Mouse (Mus musculus) liver, postnatal 0 days (tissue): ENCODE data around the gene Gfap. TPM values are rescaled to one million over a fixed set of nuclear protein-coding genes. Genes with fewer than 3 reads are reported as not detected.

Experiments used
- ATAC-seq: fragments of 200-750 bp; cut with Nextera tagmentation; 2 replicates; pipeline ENCODE4 v1.8.0; 2017; ENCODE audit warnings: mild to moderate bottlenecking, moderate library complexity
- DNase-seq: peaks from one replicate; pipeline ENCODE4 v3.0.0-alpha.2; 2016
- H3K27ac ChIP-seq: fragments of 300-500 bp; sonication (generic); 2 replicates; pipeline ENCODE4 v1.5.1; 2014; ENCODE audit warnings: antibody characterized with exemption, moderate library complexity, mild to moderate bottlenecking, low read depth
- H3K27me3 ChIP-seq: fragments of 300-500 bp; sonication (generic); 2 replicates; pipeline ENCODE4 v1.6.1; 2014; ENCODE audit warnings: low read length, control low read depth, mixed read lengths; ENCODE audit not compliant: insufficient read depth
- H3K36me3 ChIP-seq: fragments of 300-500 bp; sonication (generic); replicated peaks from 2 replicates; pipeline ENCODE4 v1.6.1; 2014; ENCODE audit warnings: mild to moderate bottlenecking, control low read depth, low read length, moderate library complexity, mixed read lengths; ENCODE audit not compliant: insufficient read depth
- H3K4me1 ChIP-seq: fragments of 300-500 bp; sonication (generic); 2 replicates; pipeline ENCODE4 v1.6.1; 2014; ENCODE audit warnings: antibody characterized with exemption, mild to moderate bottlenecking, control low read depth; ENCODE audit not compliant: insufficient read depth
- H3K4me2 ChIP-seq: fragments of 300-500 bp; sonication (generic); 2 replicates; pipeline ENCODE4 v1.6.1; 2014; ENCODE audit warnings: low read depth, mild to moderate bottlenecking, low read length, moderate library complexity, mixed read lengths
- H3K4me3 ChIP-seq: fragments of 300-500 bp; sonication (generic); 2 replicates; pipeline ENCODE4 v1.5.1; 2014; ENCODE audit warnings: low read depth, low read length
- H3K9ac ChIP-seq: fragments of 300-500 bp; sonication (generic); replicated peaks from 2 replicates; pipeline ENCODE4 v1.6.1; 2014; ENCODE audit warnings: mild to moderate bottlenecking, moderate library complexity
- H3K9me3 ChIP-seq: fragments of 300-500 bp; sonication (generic); 2 replicates; pipeline ENCODE4 v1.6.1; 2016; ENCODE audit warnings: mild to moderate bottlenecking, control low read depth, low read length, mixed read lengths
- CTCF ChIP-seq: sonication (generic); IDR thresholded peaks from 2 replicates; pipeline ENCODE4 v1.5.1; 2016; ENCODE audit warnings: antibody characterized with exemption, low read depth
- EP300 ChIP-seq: IDR thresholded peaks from 2 replicates; pipeline ENCODE4 v1.6.1; 2016; ENCODE audit warnings: antibody characterized with exemption, low read depth, mild to moderate bottlenecking
- WGBS: fragments of 180-500 bp; shearing (Covaris S2); extraction: QIAGEN DNeasy Blood & Tissue Kit; methylation state at CpG from one replicate; pipeline ENCODE4 v1.1.7; 2014; ENCODE audit not compliant: insufficient replicate concordance; 5-methylcytosine and 5-hydroxymethylcytosine counted together
- polyA plus RNA-seq: library from polyadenylated mRNA; unstranded; fragments of >200 nt; fragmentation: Nextera tagmentation; extraction: Ambion mirVana; gene quantifications from 2 replicates; pipeline ENCODE4 v1.2.1, GENCODE M21; 2015

The Gfap gene
- polyA plus RNA-seq, 1 experiment from 2014 or later: 3.6 TPM

- DNase-seq: no peak
- no peak overlapping the region for H3K27ac ChIP-seq
- no peak for ATAC-seq
- no peaks in the 10 kb centered on the region for H3K36me3 ChIP-seq
- H3K4me2 ChIP-seq: no peak overlapping the region
- 46% methylated on average over 6 of the region's 6 CpGs for WGBS
- H3K27me3 ChIP-seq: peaks cover 69% of the 10 kb centered on the region
- TF ChIP-seq CTCF (no peak), EP300 (no peak)
- peaks cover 10% of the 10 kb centered on the region for H3K4me1 ChIP-seq
- H3K9ac ChIP-seq: no peak overlapping the region
- H3K4me3 ChIP-seq: no peak overlapping the region
- H3K9me3 ChIP-seq: no peaks in the 10 kb centered on the region
These were observed 40.5 kb upstream of the Gfap start for GRCm38 (mm10) chr11:102941236-102941635.

GRCm38 (mm10) chr11:102939024-102939675, 38.4 kb upstream of the Gfap start:
- Histone ChIP-seq H3K36me3 (no peaks in the 10 kb centered on the region), H3K4me3 (no peak overlapping the region), H3K9ac (no peak overlapping the region), H3K27me3 (peaks cover 48% of the 10 kb centered on the region), H3K27ac (no peak overlapping the region), H3K9me3 (no peaks in the 10 kb centered on the region), H3K4me2 (no peak overlapping the region), H3K4me1 (peaks cover 4% of the 10 kb centered on the region; the same call in 1 of the 2 replicates)
- TF ChIP-seq EP300 (no peak), CTCF (peak; percentile 23; the same call in 1 of the 2 replicates)
- WGBS: 21% methylated on average over 13 of the region's 13 CpGs
- no peak for DNase-seq
- ATAC-seq: no peak

GRCm38 (mm10) chr11:102937529-102938182, 36.9 kb upstream of the Gfap start:
- ATAC-seq: no peak
- 74% methylated on average over 3 of the region's 3 CpGs for WGBS

GRCm38 (mm10) chr11:102936272-102936671, 35.6 kb upstream of the Gfap start:
- H3K9me3 ChIP-seq: no peaks in the 10 kb centered on the region
- peaks cover 26% of the 10 kb centered on the region for H3K27me3 ChIP-seq
- H3K9ac ChIP-seq: no peak overlapping the region
- DNase-seq (no peak), ATAC-seq (no peak)
- no peak for TF ChIP-seq CTCF
- no peak for TF ChIP-seq EP300
- no peak overlapping the region for H3K4me3 ChIP-seq
- H3K27ac ChIP-seq: no peak overlapping the region
- H3K4me1 ChIP-seq: peaks cover 4% of the 10 kb centered on the region; the same call in 1 of the 2 replicates
- H3K36me3 ChIP-seq: no peaks in the 10 kb centered on the region
- 44% methylated on average over 4 of the region's 4 CpGs for WGBS
- H3K4me2 ChIP-seq: no peak overlapping the region

More at GRCm38 (mm10) chr11:102937529-102938182, 36.9 kb upstream of the Gfap start:
- no peak for DNase-seq
- peaks cover 35% of the 10 kb centered on the region for H3K27me3 ChIP-seq
- no peak overlapping the region for H3K4me2 ChIP-seq
- H3K4me3 ChIP-seq: no peak overlapping the region
- no peak overlapping the region for H3K27ac ChIP-seq
- H3K9ac ChIP-seq: no peak overlapping the region
- H3K4me1 ChIP-seq: peaks cover 4% of the 10 kb centered on the region; the same call in 1 of the 2 replicates
- H3K36me3 ChIP-seq: no peaks in the 10 kb centered on the region
- no peak for TF ChIP-seq CTCF
- TF ChIP-seq EP300: no peak
- H3K9me3 ChIP-seq: no peaks in the 10 kb centered on the region

GRCm38 (mm10) chr11:102930672-102931071, 30.0 kb upstream of the Gfap start:
- H3K9ac ChIP-seq: no peak overlapping the region
- no peaks in the 10 kb centered on the region for H3K4me1 ChIP-seq
- H3K4me2 ChIP-seq: no peak overlapping the region
- no peak for TF ChIP-seq EP300
- no peak for TF ChIP-seq CTCF
- no peaks in the 10 kb centered on the region for H3K27me3 ChIP-seq
- no peak for DNase-seq
- H3K27ac ChIP-seq: no peak overlapping the region
- no peaks in the 10 kb centered on the region for H3K9me3 ChIP-seq
- no peak for ATAC-seq
- H3K36me3 ChIP-seq: no peaks in the 10 kb centered on the region
- 68% methylated on average over 10 of the region's 10 CpGs for WGBS
- no peak overlapping the region for H3K4me3 ChIP-seq

GRCm38 (mm10) chr11:102925351-102925717, 24.6 kb upstream of the Gfap start:
- TF ChIP-seq EP300: no peak
- peak; percentile 52 for TF ChIP-seq CTCF
- H3K9me3 ChIP-seq: no peaks in the 10 kb centered on the region
- ATAC-seq (peak; percentile 65), DNase-seq (no peak)
- H3K27ac ChIP-seq: peak overlapping the region; percentile 75
- peaks cover 10% of the 10 kb centered on the region; the same call in 1 of the 2 replicates for H3K4me1 ChIP-seq
- H3K36me3 ChIP-seq: peaks cover 11% of the 10 kb centered on the region; the same call in 1 of the 2 replicates
- peak overlapping the region; percentile 74 for H3K4me2 ChIP-seq
- H3K9ac ChIP-seq: peak overlapping the region; percentile 76
- 2% methylated on average over 10 of the region's 10 CpGs for whole genome bisulfite sequencing
- H3K4me3 ChIP-seq: peak overlapping the region; percentile 68
- no peaks in the 10 kb centered on the region for H3K27me3 ChIP-seq
